Mouse (Mus musculus): Measurements from ENCODE around the gene Tspan1. TPM values are rescaled to one million over a fixed set of nuclear protein-coding genes. Genes with fewer than 3 reads are reported as not detected.

Gene Tspan1
- polyA plus RNA-seq, 1 experiment, result 0.02 TPM

DNA sequence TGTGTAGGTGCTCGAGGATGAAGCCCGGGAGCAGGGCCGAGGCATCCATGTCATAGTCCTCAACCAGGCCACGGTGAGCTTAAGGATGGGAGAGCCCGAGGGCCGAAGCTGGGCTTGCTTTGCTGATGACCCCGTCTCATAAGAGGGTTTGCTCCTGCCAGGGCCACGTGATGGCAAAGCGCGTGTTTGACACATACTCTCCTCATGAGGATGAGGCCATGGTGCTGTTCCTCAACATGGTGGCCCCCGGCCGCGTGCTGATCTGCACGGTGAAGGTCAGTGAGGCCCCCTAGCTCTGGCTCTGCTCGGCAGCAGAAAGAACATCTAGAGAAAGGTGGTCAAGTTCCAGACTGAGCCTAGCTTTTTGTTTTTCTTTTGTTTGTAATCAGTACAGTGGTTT lies 14.7 kb downstream of the Tspan1 start:
- Histone ChIP-seq H3K36me3 (ENCODE audit: control insufficient read depth, insufficient read depth) (peaks cover 57% of the 10 kb centered on the region), H3K79me3 (ENCODE audit: low read depth) (peaks cover 13% of the 10 kb centered on the region), H3K4me3 (ENCODE audit: insufficient read depth, poor library complexity, severe bottlenecking) (no peak overlapping the region), H3K27me3 (ENCODE audit: control insufficient read depth, insufficient read depth, insufficient read length) (no peaks in the 10 kb centered on the region), H3K79me2 (ENCODE audit: control insufficient read depth, insufficient read depth) (peaks cover 36% of the 10 kb centered on the region), H3ac (ENCODE audit: control insufficient read depth, insufficient read length, low read depth) (no peak overlapping the region)
- TF ChIP-seq CTCF (IDR thresholded peaks at IDR 0.05; ENCODE audit: control insufficient read depth, insufficient read depth, insufficient read length), result no peak
- no peak for TF ChIP-seq MYOG (IDR thresholded peaks at IDR 0.05; ENCODE audit: control insufficient read depth, extremely low read depth, insufficient read length)
- TF ChIP-seq CEBPB (IDR thresholded peaks at IDR 0.05; ENCODE audit: low read depth), result no peak

DNA sequence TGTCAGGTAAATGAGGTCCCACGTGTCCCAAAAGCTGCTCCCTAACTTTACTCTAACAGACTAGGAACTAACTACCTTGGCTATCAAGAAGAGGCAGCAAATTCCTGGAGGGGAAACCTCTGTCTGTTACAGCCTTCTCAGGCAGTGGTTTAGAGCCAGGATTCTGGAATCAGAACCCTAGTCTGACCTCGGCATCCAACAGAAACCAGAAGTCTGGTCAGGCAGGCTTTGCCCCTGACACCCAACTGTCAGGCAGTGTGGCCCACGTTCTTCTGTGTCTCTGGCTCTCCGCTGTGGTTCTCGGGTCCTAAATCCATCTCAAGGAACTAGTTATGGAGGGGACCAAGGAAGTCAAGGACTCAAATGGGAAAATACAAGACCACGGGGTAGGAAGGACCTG lies 16.2 kb downstream of the Tspan1 start, which contains the start of gene Lurap1:
Gene Lurap1, minus strand, starts transcription at position 101 of the 400 bp plus-strand sequence.
- Histone ChIP-seq H3K79me2 (ENCODE audit: control insufficient read depth, insufficient read depth) (peaks cover 36% of the 10 kb centered on the region), H3K36me3 (ENCODE audit: control insufficient read depth, insufficient read depth) (peaks cover 43% of the 10 kb centered on the region), H3K79me3 (ENCODE audit: low read depth) (peaks cover 13% of the 10 kb centered on the region), H3K4me3 (ENCODE audit: insufficient read depth, poor library complexity, severe bottlenecking) (peak within 1 kb of the TSS; percentile 57), H3K27me3 (ENCODE audit: control insufficient read depth, insufficient read depth, insufficient read length) (no peaks in the 10 kb centered on the region), H3ac (ENCODE audit: control insufficient read depth, insufficient read length, low read depth) (peak within 1 kb of the TSS; percentile 99)
- no peak for TF ChIP-seq CTCF (IDR thresholded peaks at IDR 0.05; ENCODE audit: control insufficient read depth, insufficient read depth, insufficient read length)
- no peak for TF ChIP-seq USF1 (IDR thresholded peaks at IDR 0.05; ENCODE audit: low read depth)
- no peak for TF ChIP-seq FOSL1 (IDR thresholded peaks at IDR 0.05; ENCODE audit: insufficient read depth, low read length, poor library complexity, severe bottlenecking)
- no peak for TF ChIP-seq MAX (IDR thresholded peaks at IDR 0.05)
- TF ChIP-seq MYOD1 (IDR thresholded peaks at IDR 0.05; ENCODE audit: control insufficient read depth, insufficient read length, low read depth), result no peak
- no peak for TF ChIP-seq CEBPB (IDR thresholded peaks at IDR 0.05; ENCODE audit: low read depth)
- no peak for TF ChIP-seq MYOG (IDR thresholded peaks at IDR 0.05; ENCODE audit: control insufficient read depth, extremely low read depth, insufficient read length)

DNA sequence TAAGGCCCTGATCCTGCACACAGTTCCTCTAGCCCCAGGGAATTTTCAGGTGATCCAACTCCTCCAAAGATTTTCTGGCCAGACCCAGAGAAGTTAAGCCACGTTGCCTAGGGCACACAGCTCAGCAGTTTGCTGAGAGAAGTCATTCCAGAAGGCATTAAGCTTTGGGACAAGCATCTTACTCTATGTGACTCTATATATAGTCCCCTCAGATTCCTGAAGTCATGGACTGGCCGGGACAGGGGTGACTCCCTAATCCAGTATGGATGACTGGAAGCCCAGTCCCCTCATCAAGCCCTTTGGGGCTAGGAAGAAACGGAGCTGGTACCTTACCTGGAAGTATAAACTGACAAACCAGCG lies 16.6 kb downstream of the Tspan1 start:
- H3ac ChIP-seq (ENCODE audit: control insufficient read depth, insufficient read length, low read depth), result peak overlapping the region; percentile 89
- peaks cover 39% of the 10 kb centered on the region for H3K36me3 ChIP-seq (ENCODE audit: control insufficient read depth, insufficient read depth)
- TF ChIP-seq USF1 (IDR thresholded peaks at IDR 0.05; ENCODE audit: low read depth), result no peak
- TF ChIP-seq CEBPB (IDR thresholded peaks at IDR 0.05; ENCODE audit: low read depth), result no peak
- TF ChIP-seq MYOG (IDR thresholded peaks at IDR 0.05; ENCODE audit: control insufficient read depth, extremely low read depth, insufficient read length), result no peak
- TF ChIP-seq CTCF (IDR thresholded peaks at IDR 0.05; ENCODE audit: control insufficient read depth, insufficient read depth, insufficient read length), result no peak
- no peak for TF ChIP-seq MAX (IDR thresholded peaks at IDR 0.05)
- TF ChIP-seq FOSL1 (IDR thresholded peaks at IDR 0.05; ENCODE audit: insufficient read depth, low read length, poor library complexity, severe bottlenecking), result no peak
- no peak for TF ChIP-seq MYOD1 (IDR thresholded peaks at IDR 0.05; ENCODE audit: control insufficient read depth, insufficient read length, low read depth)
- H3K79me3 ChIP-seq (ENCODE audit: low read depth), result peaks cover 13% of the 10 kb centered on the region
- peak overlapping the region; percentile 57 for H3K4me3 ChIP-seq (ENCODE audit: insufficient read depth, poor library complexity, severe bottlenecking)
- H3K27me3 ChIP-seq (ENCODE audit: control insufficient read depth, insufficient read depth, insufficient read length), result no peaks in the 10 kb centered on the region
- peaks cover 36% of the 10 kb centered on the region for H3K79me2 ChIP-seq (ENCODE audit: control insufficient read depth, insufficient read depth)

DNA sequence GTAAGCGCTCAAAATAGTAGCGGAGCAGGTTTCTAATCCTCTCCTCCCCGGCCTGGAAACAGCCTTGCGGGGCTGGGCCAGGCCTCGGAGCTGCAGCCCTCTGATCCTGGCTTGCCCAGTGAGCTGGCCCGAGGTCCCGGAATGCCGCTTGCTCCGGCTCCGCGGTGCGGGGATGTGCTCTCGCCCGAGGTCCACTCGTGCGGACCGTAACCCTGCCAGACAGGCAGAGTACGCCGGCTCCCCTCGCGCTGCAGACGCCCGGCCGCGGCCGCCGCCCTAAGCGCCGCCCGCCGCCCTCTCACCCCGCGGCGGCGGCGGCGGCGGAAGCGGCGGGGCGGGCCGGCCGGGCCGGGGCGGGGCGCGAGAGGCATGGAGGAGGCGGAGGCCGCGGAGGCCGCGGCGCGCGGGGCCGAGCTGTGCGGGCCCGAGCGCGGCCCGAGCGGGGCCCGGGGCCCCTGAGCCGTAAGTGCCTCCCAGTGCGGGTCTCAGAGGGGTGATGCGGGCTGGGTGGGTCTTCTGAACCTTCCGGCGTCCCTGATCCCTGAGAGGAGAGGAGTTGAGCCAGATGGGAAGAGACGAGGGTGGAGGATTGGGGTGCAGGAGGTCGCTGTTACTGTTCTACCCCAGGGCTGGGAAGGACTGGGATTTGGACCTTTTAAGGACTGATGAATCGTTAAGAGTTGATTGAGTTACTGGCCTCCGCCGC lies 17.1 kb downstream of the Tspan1 start:
- H3K79me2 ChIP-seq (ENCODE audit: control insufficient read depth, insufficient read depth), result peaks cover 36% of the 10 kb centered on the region
- H3K36me3 ChIP-seq (ENCODE audit: control insufficient read depth, insufficient read depth), result peaks cover 33% of the 10 kb centered on the region
- no peaks in the 10 kb centered on the region for H3K27me3 ChIP-seq (ENCODE audit: control insufficient read depth, insufficient read depth, insufficient read length)
- H3ac ChIP-seq (ENCODE audit: control insufficient read depth, insufficient read length, low read depth), result peak overlapping the region; percentile 99
- TF ChIP-seq CTCF (IDR thresholded peaks at IDR 0.05; ENCODE audit: control insufficient read depth, insufficient read depth, insufficient read length) (no peak), MAX (IDR thresholded peaks at IDR 0.05) (peak; percentile 65)
- peak overlapping the region; percentile 57 for H3K4me3 ChIP-seq (ENCODE audit: insufficient read depth, poor library complexity, severe bottlenecking)
- peaks cover 13% of the 10 kb centered on the region for H3K79me3 ChIP-seq (ENCODE audit: low read depth)

DNA sequence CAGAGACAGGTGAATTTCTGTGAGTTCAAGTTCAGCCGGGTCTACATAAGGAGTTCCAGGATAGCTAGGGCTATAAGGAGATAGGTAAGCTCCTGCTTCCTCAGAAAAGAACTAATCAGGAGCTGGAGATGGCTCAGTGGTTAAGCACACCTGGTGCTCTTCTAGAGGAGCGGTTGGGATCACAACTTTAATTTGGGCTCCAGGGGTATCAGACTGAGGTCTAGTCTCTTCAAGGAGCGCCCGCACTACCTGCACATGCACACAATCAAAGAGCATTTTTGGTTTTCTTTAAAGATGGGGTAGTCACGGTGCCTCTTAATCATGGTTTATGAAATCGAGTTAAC lies 17.6 kb downstream of the Tspan1 start:
- peaks cover 13% of the 10 kb centered on the region for H3K79me3 ChIP-seq (ENCODE audit: low read depth)
- no peaks in the 10 kb centered on the region for H3K27me3 ChIP-seq (ENCODE audit: control insufficient read depth, insufficient read depth, insufficient read length)
- H3ac ChIP-seq (ENCODE audit: control insufficient read depth, insufficient read length, low read depth), result peak overlapping the region; percentile 99
- TF ChIP-seq CTCF (IDR thresholded peaks at IDR 0.05; ENCODE audit: control insufficient read depth, insufficient read depth, insufficient read length), result no peak
- TF ChIP-seq USF1 (IDR thresholded peaks at IDR 0.05; ENCODE audit: low read depth), result no peak
- no peak for TF ChIP-seq MYOG (IDR thresholded peaks at IDR 0.05; ENCODE audit: control insufficient read depth, extremely low read depth, insufficient read length)
- TF ChIP-seq MAX (IDR thresholded peaks at IDR 0.05), result no peak
- no peak for TF ChIP-seq CEBPB (IDR thresholded peaks at IDR 0.05; ENCODE audit: low read depth)
- TF ChIP-seq FOSL1 (IDR thresholded peaks at IDR 0.05; ENCODE audit: insufficient read depth, low read length, poor library complexity, severe bottlenecking), result no peak
- no peak for TF ChIP-seq MYOD1 (IDR thresholded peaks at IDR 0.05; ENCODE audit: control insufficient read depth, insufficient read length, low read depth)
- H3K36me3 ChIP-seq (ENCODE audit: control insufficient read depth, insufficient read depth), result peaks cover 29% of the 10 kb centered on the region
- H3K79me2 ChIP-seq (ENCODE audit: control insufficient read depth, insufficient read depth), result peaks cover 36% of the 10 kb centered on the region
- H3K4me3 ChIP-seq (ENCODE audit: insufficient read depth, poor library complexity, severe bottlenecking), result peak overlapping the region; percentile 57
